Mouse (Mus musculus): ENCODE measurements around the gene Rps10. TPM values are rescaled to one million over a fixed set of nuclear protein-coding genes. Genes with fewer than 3 reads are reported as not detected.
A peak's percentile ranks its signal among the peaks of the same experiment; 100 is the strongest.
"Not testable (repeated sequence)": the region's sequence is repeated elsewhere in the genome, so short reads cannot be mapped to it uniquely, and the experiment has no call there.

Rps10 gene
- polyA plus RNA-seq, 1 experiment from 2014 or later, result 943 TPM

- no peak overlapping the region for H3K9ac ChIP-seq
- no peak for ATAC-seq (ENCODE audit: insufficient number of reproducible peaks, insufficient read depth, low FRiP score, low TSS enrichment)
- WGBS, result 32% methylated on average over 12 of the region's 12 CpGs
- no peaks in the 10 kb centered on the region for H3K9me3 ChIP-seq
- H3K4me2 ChIP-seq (replicated peaks), result no peak overlapping the region
- H3K4me1 ChIP-seq, result peaks cover 10% of the 10 kb centered on the region; the same call in 1 of the 2 replicates
- no peaks in the 10 kb centered on the region for H3K36me3 ChIP-seq
- no peak overlapping the region for H3K4me3 ChIP-seq
- H3K27ac ChIP-seq, result peak overlapping the region; percentile 46; the same call in 1 of the 2 replicates
- H3K27me3 ChIP-seq, result no peaks in the 10 kb centered on the region
Measured at GRCm38 (mm10) chr17:27642491-27643062, 6.1 kb upstream of the Rps10 start.

- not testable (repeated sequence) for H3K9me3 ChIP-seq; H3K4me2 ChIP-seq (replicated peaks); ATAC-seq (ENCODE audit: insufficient number of reproducible peaks, insufficient read depth, low FRiP score, low TSS enrichment); H3K4me3 ChIP-seq; H3K36me3 ChIP-seq; H3K27ac ChIP-seq; H3K27me3 ChIP-seq; H3K9ac ChIP-seq
- peaks cover 20% of the 10 kb centered on the region for H3K4me1 ChIP-seq
- WGBS, result 93% methylated on average over 6 of the region's 6 CpGs
Measured at GRCm38 (mm10) chr17:27639851-27640250, 3.4 kb upstream of the Rps10 start.

- Histone ChIP-seq H3K27ac (no peak overlapping the region), H3K4me3 (no peak overlapping the region), H3K9me3 (no peaks in the 10 kb centered on the region), H3K4me1 (peaks cover 21% of the 10 kb centered on the region), H3K36me3 (0 out of 2 replicates have a peak, but pooled peaks cover 3% of the 10 kb centered on the region), H3K4me2 (replicated peaks) (no peak overlapping the region), H3K27me3 (no peaks in the 10 kb centered on the region), H3K9ac (no peak overlapping the region)
- WGBS, result 83% methylated on average over 20 of the region's 20 CpGs
- ATAC-seq (ENCODE audit: insufficient number of reproducible peaks, insufficient read depth, low FRiP score, low TSS enrichment), result no peak
Measured at GRCm38 (mm10) chr17:27638921-27639332, 2.5 kb upstream of the Rps10 start.

- H3K4me3 ChIP-seq, result no peak overlapping the region
- no peak overlapping the region for H3K27ac ChIP-seq
- H3K9ac ChIP-seq, result no peak overlapping the region
- H3K4me2 ChIP-seq (replicated peaks), result no peak overlapping the region
- no peaks in the 10 kb centered on the region for H3K27me3 ChIP-seq
- peaks cover 21% of the 10 kb centered on the region for H3K4me1 ChIP-seq
- H3K9me3 ChIP-seq, result no peaks in the 10 kb centered on the region
- H3K36me3 ChIP-seq, result peaks cover 19% of the 10 kb centered on the region
- ATAC-seq (ENCODE audit: insufficient number of reproducible peaks, insufficient read depth, low FRiP score, low TSS enrichment), result no peak
- 58% methylated on average over 9 of the region's 9 CpGs for WGBS
Measured at GRCm38 (mm10) chr17:27637333-27637732, 864 bp upstream of the Rps10 start.

GRCm38 (mm10) chr17:27635575-27635903 lies 930 bp downstream of the Rps10 start:
- peaks cover 26% of the 10 kb centered on the region for H3K4me1 ChIP-seq
- WGBS, result 43% methylated on average over 9 of the region's 9 CpGs

GRCm38 (mm10) chr17:27634871-27635574 lies 1.4 kb downstream of the Rps10 start, which contains the start of gene RPS10-NUDT3:
Gene RPS10-NUDT3 (minus strand): TSS chr17:27635222.
- Histone ChIP-seq H3K4me2 (replicated peaks) (peak within 1 kb of the TSS; percentile 92), H3K27me3 (no peaks in the 10 kb centered on the region), H3K9me3 (no peaks in the 10 kb centered on the region), H3K27ac (peak within 1 kb of the TSS; percentile 95), H3K9ac (peak within 1 kb of the TSS; percentile 96), H3K4me1 (peaks cover 26% of the 10 kb centered on the region), H3K4me3 (peak within 1 kb of the TSS; percentile 96), H3K36me3 (peaks cover 42% of the 10 kb centered on the region)
- under 1% methylated on average over 72 of the region's 72 CpGs for WGBS
- peak; percentile 96 for ATAC-seq (ENCODE audit: insufficient number of reproducible peaks, insufficient read depth, low FRiP score, low TSS enrichment)

More at GRCm38 (mm10) chr17:27635575-27635903, 930 bp downstream of the Rps10 start:
- H3K27ac ChIP-seq, result peak overlapping the region; percentile 95
- H3K9me3 ChIP-seq; H3K27me3 ChIP-seq; ATAC-seq (ENCODE audit: insufficient number of reproducible peaks, insufficient read depth, low FRiP score, low TSS enrichment): not testable (repeated sequence)
- peak overlapping the region; percentile 96 for H3K9ac ChIP-seq
- peak overlapping the region; percentile 96 for H3K4me3 ChIP-seq
- H3K4me2 ChIP-seq (replicated peaks), result peak overlapping the region; percentile 92
- H3K36me3 ChIP-seq, result peaks cover 37% of the 10 kb centered on the region

GRCm38 (mm10) chr17:27629249-27630020 lies 7.0 kb downstream of the Rps10 start:
- Histone ChIP-seq H3K9me3 (no peaks in the 10 kb centered on the region), H3K27me3 (no peaks in the 10 kb centered on the region), H3K4me2 (replicated peaks) (no peak overlapping the region), H3K36me3 (peaks cover 46% of the 10 kb centered on the region), H3K27ac (no peak overlapping the region), H3K4me1 (peaks cover 21% of the 10 kb centered on the region), H3K4me3 (no peak overlapping the region), H3K9ac (no peak overlapping the region)
- 64% methylated on average over 2 of the region's 2 CpGs for WGBS
- ATAC-seq (ENCODE audit: insufficient number of reproducible peaks, insufficient read depth, low FRiP score, low TSS enrichment), result no peak

- H3K27ac ChIP-seq, result no peak overlapping the region
- ATAC-seq (ENCODE audit: insufficient number of reproducible peaks, insufficient read depth, low FRiP score, low TSS enrichment), result no peak
- H3K27me3 ChIP-seq, result no peaks in the 10 kb centered on the region
- no peak overlapping the region for H3K4me3 ChIP-seq
- peaks cover 20% of the 10 kb centered on the region for H3K4me1 ChIP-seq
- 85% methylated on average over 8 of the region's 8 CpGs for WGBS
- peaks cover 38% of the 10 kb centered on the region for H3K36me3 ChIP-seq
- no peaks in the 10 kb centered on the region for H3K9me3 ChIP-seq
- no peak overlapping the region for H3K9ac ChIP-seq
- no peak overlapping the region for H3K4me2 ChIP-seq (replicated peaks)
Measured at GRCm38 (mm10) chr17:27628376-27628775, 8.1 kb downstream of the Rps10 start.

- no peak for ATAC-seq (ENCODE audit: insufficient number of reproducible peaks, insufficient read depth, low FRiP score, low TSS enrichment)
- Histone ChIP-seq H3K9ac (no peak overlapping the region), H3K4me2 (replicated peaks) (no peak overlapping the region), H3K4me3 (no peak overlapping the region), H3K27me3 (no peaks in the 10 kb centered on the region), H3K27ac (no peak overlapping the region), H3K36me3 (peaks cover 28% of the 10 kb centered on the region), H3K4me1 (peaks cover 15% of the 10 kb centered on the region), H3K9me3 (no peaks in the 10 kb centered on the region)
- WGBS, result 40% methylated on average over 5 of the region's 5 CpGs
Measured at GRCm38 (mm10) chr17:27627451-27627850, 9.0 kb downstream of the Rps10 start.

- no peak for ATAC-seq (ENCODE audit: insufficient number of reproducible peaks, insufficient read depth, low FRiP score, low TSS enrichment)
- Histone ChIP-seq H3K27ac (no peak overlapping the region), H3K27me3 (no peaks in the 10 kb centered on the region)
Measured at GRCm38 (mm10) chr17:27626681-27627080, 9.8 kb downstream of the Rps10 start.

GRCm38 (mm10) chr17:27625455-27626251 lies 10.8 kb downstream of the Rps10 start:
- Histone ChIP-seq H3K4me2 (replicated peaks) (no peak overlapping the region), H3K36me3 (peaks cover 10% of the 10 kb centered on the region), H3K4me1 (peaks cover 16% of the 10 kb centered on the region), H3K27me3 (no peaks in the 10 kb centered on the region), H3K9ac (no peak overlapping the region), H3K27ac (0 out of 2 replicates have a peak overlapping the region, but pooled peaks have one; percentile 37), H3K4me3 (no peak overlapping the region), H3K9me3 (no peaks in the 10 kb centered on the region)
- 34% methylated on average over 7 of the region's 7 CpGs for WGBS
- no peak for ATAC-seq (ENCODE audit: insufficient number of reproducible peaks, insufficient read depth, low FRiP score, low TSS enrichment)

More at GRCm38 (mm10) chr17:27626681-27627080, 9.8 kb downstream of the Rps10 start:
- WGBS, result 39% methylated on average over 5 of the region's 5 CpGs
- peaks cover 9% of the 10 kb centered on the region; the same call in 1 of the 2 replicates for H3K4me1 ChIP-seq
- peaks cover 21% of the 10 kb centered on the region for H3K36me3 ChIP-seq
- no peak overlapping the region for H3K9ac ChIP-seq
- no peak overlapping the region for H3K4me3 ChIP-seq
- H3K4me2 ChIP-seq (replicated peaks), result no peak overlapping the region
- H3K9me3 ChIP-seq, result no peaks in the 10 kb centered on the region
